Mouse (Mus musculus) liver, embryonic 14.5 days (tissue): ENCODE results near the gene Txnl4b. TPM values are rescaled to one million over a fixed set of nuclear protein-coding genes. Genes with fewer than 3 reads are reported as not detected.
A peak's percentile ranks its signal among the peaks of the same experiment; 100 is the strongest.

Source experiments
- ATAC-seq: fragments of 200-750 bp; cut with Nextera tagmentation; 2 replicates; pipeline ENCODE4 v1.8.0; 2017; ENCODE audit warnings: moderate number of reproducible peaks, mild to moderate bottlenecking, moderate library complexity; ENCODE audit not compliant: insufficient read depth
- DNase-seq, 3 experiments: peaks; one replicate each; pipeline ENCODE4 v3.0.0-alpha.2; 2012 to 2013; ENCODE audit warnings: low read depth in 3 of 3, low spot score in 3 of 3
- H3K27ac ChIP-seq: fragments of 300-500 bp; sonication (generic); 2 replicates; pipeline ENCODE4 v1.5.1; 2014; ENCODE audit warnings: moderate library complexity, mild to moderate bottlenecking, control low read depth, inconsistent platforms
- H3K27me3 ChIP-seq: fragments of 300-500 bp; sonication (generic); 2 replicates; pipeline ENCODE4 v1.6.1; 2014; ENCODE audit warnings: mild to moderate bottlenecking, low read length, moderate library complexity; ENCODE audit not compliant: control insufficient read depth, insufficient read depth
- H3K36me3 ChIP-seq: fragments of 300-500 bp; sonication (generic); replicated peaks from 2 replicates; pipeline ENCODE4 v1.6.1; 2014; ENCODE audit warnings: low read depth; ENCODE audit not compliant: control insufficient read depth, insufficient read depth
- H3K4me1 ChIP-seq, 2 experiments: fragments of 200-500 bp in 1 of 2; fragments of 300-500 bp in 1 of 2; sonication (generic) in 1 of 2; replicated peaks; 2 replicates each; pipeline ENCODE4 v1.6.1; 2012 to 2014; ENCODE audit warnings: antibody characterized with exemption in 1 of 2, inconsistent platforms in 1 of 2, low read length in 1 of 2; ENCODE audit not compliant: control insufficient read depth in 2 of 2, insufficient read depth in 2 of 2
- H3K4me2 ChIP-seq: fragments of 300-500 bp; sonication (generic); 2 replicates; pipeline ENCODE4 v1.6.1; 2014; ENCODE audit warnings: low read depth, mild to moderate bottlenecking, control low read depth, moderate library complexity
- H3K4me3 ChIP-seq, 2 experiments: fragments of 200-500 bp in 1 of 2; fragments of 300-500 bp in 1 of 2; sonication (generic) in 1 of 2; 2 replicates each; pipeline ENCODE4 v1.5.1; 2012 to 2014; ENCODE audit warnings: low read depth in 2 of 2, low read length in 2 of 2, mild to moderate bottlenecking in 2 of 2, control low read depth in 1 of 2, inconsistent platforms in 1 of 2, moderate library complexity in 1 of 2; ENCODE audit not compliant: insufficient read depth in 1 of 2
- H3K9ac ChIP-seq: fragments of 300-500 bp; sonication (generic); replicated peaks from 2 replicates; pipeline ENCODE4 v1.6.1; 2014; ENCODE audit warnings: mild to moderate bottlenecking, control low read depth, moderate library complexity
- H3K9me3 ChIP-seq: fragments of 300-500 bp; sonication (generic); 2 replicates; pipeline ENCODE4 v1.6.1; 2016; ENCODE audit warnings: low read length, mixed read lengths; ENCODE audit not compliant: control insufficient read depth
- CTCF ChIP-seq: IDR thresholded peaks from 2 replicates; pipeline ENCODE4 v1.5.1; 2016; ENCODE audit warnings: antibody characterized with exemption, low read depth, control low read depth
- EP300 ChIP-seq: IDR thresholded peaks from 2 replicates; pipeline ENCODE4 v1.6.1; 2016; ENCODE audit warnings: antibody characterized with exemption, low read depth
- WGBS: fragments of 180-500 bp; shearing (Covaris S2); extraction: QIAGEN DNeasy Blood & Tissue Kit; methylation state at CpG from one replicate; pipeline ENCODE4 v1.1.7; 2014; ENCODE audit not compliant: insufficient replicate concordance; 5-methylcytosine and 5-hydroxymethylcytosine counted together
- polyA plus RNA-seq, 2 experiments: library from polyadenylated mRNA; depleted of rRNA in 1 of 2; stranded (reverse) in 1 of 2; unstranded in 1 of 2; fragments of >200 nt; fragmentation: Nextera tagmentation in 1 of 2; extraction: Ambion mirVana in 1 of 2; gene quantifications; 2 replicates each; pipeline versions ENCODE4 v1.2.1 to v1.2.3; 2012 to 2014

Txnl4b gene
- 2.2 TPM in 2 replicates for polyA plus RNA-seq (2012; rRNA removed)
- 10.0 and 12.8 TPM in 2 replicates for polyA plus RNA-seq (2014; fragmentation: Nextera tagmentation; extraction: Ambion mirVana)

DNA sequence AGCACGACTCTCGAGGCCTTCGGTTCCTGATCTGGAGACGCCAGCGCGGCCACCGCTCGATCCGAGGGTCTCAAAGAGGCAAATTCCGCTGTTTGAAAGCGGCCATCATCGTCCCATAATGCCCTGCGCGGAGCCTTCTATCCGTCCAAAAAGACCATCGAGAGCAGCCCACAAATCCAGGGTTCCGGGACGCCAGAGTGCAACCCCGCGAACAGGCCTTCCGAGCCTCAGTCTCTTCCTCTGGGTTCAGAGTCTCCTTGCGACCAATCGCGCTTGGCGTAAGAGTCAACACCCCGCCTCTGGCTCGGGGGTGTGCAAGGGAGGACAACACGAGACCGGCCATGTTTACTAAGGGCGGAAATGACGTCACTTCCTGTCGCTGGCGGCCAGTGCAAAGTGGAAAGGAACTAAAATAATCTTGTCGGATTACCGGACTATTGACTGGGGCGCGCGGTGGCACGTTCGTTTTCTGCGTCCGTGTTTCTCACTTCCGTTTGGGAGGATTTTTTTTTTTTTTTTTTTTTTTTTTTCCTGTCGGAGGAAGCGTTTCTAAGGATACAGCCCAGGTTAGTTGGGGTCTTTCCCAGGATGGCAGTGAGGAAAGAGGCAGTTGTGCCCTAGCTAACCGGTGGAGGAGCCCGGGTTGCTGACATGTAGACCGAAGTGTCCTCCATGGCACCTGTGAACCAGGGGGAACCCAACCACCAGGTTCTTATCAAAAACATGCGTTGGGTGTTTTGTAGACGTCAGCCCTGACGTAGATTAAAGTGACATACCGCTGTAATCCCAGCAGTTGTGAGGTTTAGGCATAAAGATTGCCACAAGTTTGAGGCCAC lies at the start of gene Txnl4b, which contains the start of gene Dhx38:
TSS of gene Txnl4b (plus strand) at position 395 of the 836 bp plus-strand sequence.
TSS of gene Dhx38 (minus strand) at position 364 of the 836 bp plus-strand sequence.
- DNase-seq, result peak; percentile 99
- Histone ChIP-seq H3K27ac (peak within 1 kb of the TSS; percentile 93), H3K9ac (peak within 1 kb of the TSS; percentile 99), H3K4me3 (peak within 1 kb of the TSS; percentile 96 to 98), H3K36me3 (peaks cover 16% of the 10 kb centered on the region), H3K4me1 (peaks cover 16 to 17% of the 10 kb centered on the region in 2 experiments), H3K9me3 (no peaks in the 10 kb centered on the region), H3K27me3 (no peaks in the 10 kb centered on the region), H3K4me2 (peak within 1 kb of the TSS; percentile 95)
- ATAC-seq, result peak; percentile 99
- under 1% methylated on average over 52 of the region's 52 CpGs for WGBS
- TF ChIP-seq EP300 (peak; percentile 50), CTCF (no peak)

- 44% methylated on average over 2 of the region's 2 CpGs for WGBS
- DNase-seq (no peak), ATAC-seq (no peak)
- Histone ChIP-seq H3K27ac (no peak overlapping the region), H3K4me3 (no peak overlapping the region), H3K36me3 (no peaks in the 10 kb centered on the region), H3K9me3 (no peaks in the 10 kb centered on the region), H3K4me1 (no peaks in the 10 kb centered on the region), H3K27me3 (no peaks in the 10 kb centered on the region), H3K4me2 (no peak overlapping the region), H3K9ac (no peak overlapping the region)
- TF ChIP-seq EP300 (no peak), CTCF (no peak)
These were observed 41.7 kb upstream of the Txnl4b start for GRCm38 (mm10) chr8:109524008-109524407.

DNA sequence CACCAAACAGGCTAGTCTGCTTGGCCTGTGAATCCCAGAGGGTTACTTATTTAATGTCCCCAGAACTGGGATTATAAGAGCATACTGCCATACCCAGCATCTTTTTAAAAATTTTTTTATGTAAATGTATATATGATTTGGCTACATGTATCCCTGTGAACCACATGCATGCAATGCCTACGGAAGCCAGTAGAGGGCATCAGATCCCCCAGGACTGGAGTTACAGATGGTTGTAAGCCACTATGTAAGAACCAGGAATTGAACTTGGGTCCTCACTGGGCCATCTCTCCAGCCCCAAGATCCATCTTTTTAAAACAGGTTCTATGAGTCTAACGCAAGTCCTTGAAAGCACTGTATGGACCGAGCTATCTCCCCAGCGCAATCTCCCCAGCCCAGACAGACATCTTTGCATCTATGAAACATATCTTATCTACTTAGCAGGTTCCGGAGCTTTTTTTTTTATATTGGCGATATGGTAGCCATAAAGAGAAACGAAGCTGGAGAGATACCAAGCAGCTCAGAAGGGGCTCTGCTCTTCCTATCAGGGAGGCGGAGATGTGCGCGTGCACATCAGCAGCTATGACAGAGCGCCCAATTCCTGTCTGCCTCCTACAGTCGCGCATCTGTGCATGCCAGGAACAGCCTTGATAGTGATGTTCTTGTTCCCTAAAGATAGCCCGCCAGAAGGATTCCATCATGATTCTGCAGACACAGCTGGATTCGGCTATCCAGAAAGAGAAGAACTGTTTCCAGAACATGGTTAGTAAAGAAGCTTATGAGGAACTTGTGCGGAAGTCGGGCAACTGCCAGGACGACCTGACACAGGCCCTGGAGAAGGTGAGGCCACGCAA lies 30.3 kb upstream of the Txnl4b start:
- Histone ChIP-seq H3K4me3 (no peak overlapping the region), H3K9me3 (no peaks in the 10 kb centered on the region), H3K4me2 (no peak overlapping the region), H3K9ac (no peak overlapping the region), H3K36me3 (no peaks in the 10 kb centered on the region), H3K27ac (no peak overlapping the region), H3K4me1 (no peaks in the 10 kb centered on the region), H3K27me3 (no peaks in the 10 kb centered on the region)
- TF ChIP-seq EP300 (no peak), CTCF (peak; percentile 75)
- 73% methylated on average over 19 of the region's 19 CpGs for WGBS
- ATAC-seq (no peak), DNase-seq (peak; percentile 24 to 35 (median 26))

- Histone ChIP-seq H3K9me3 (no peaks in the 10 kb centered on the region), H3K4me1 (no peaks in the 10 kb centered on the region), H3K36me3 (no peaks in the 10 kb centered on the region), H3K27me3 (no peaks in the 10 kb centered on the region), H3K9ac (no peak overlapping the region), H3K4me2 (no peak overlapping the region), H3K4me3 (no peak overlapping the region), H3K27ac (no peak overlapping the region)
- TF ChIP-seq EP300, result no peak
- TF ChIP-seq CTCF, result peak; percentile 88
- WGBS, result 11% methylated on average over 5 of the region's 5 CpGs
- DNase-seq (peak; percentile 24 to 35 (median 33)), ATAC-seq (peak; percentile 50; the same call in 1 of the 2 replicates)
These were observed 29.0 kb upstream of the Txnl4b start for GRCm38 (mm10) chr8:109536703-109537102.

DNA sequence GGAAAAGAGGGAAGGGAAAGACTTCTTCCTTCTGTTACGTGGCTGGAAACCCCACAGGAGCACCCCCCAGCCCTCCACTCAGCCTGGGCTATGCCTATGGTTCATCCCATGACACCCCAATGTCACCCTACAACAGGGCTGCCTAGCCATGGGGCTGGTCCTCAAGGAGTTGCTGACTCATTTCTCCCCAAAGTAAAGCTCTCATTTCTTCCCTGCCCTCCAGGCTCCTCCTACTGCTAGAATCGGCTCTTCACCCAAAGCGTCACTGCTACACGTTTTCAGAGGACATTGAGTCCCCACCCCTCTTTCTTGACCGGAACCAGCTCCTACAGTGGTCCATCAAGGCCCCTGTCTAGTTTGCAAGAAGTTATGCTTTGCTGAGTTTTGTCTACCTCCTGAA lies 23.5 kb upstream of the Txnl4b start:
- 58% methylated on average over 5 of the region's 5 CpGs for WGBS
- H3K4me3 ChIP-seq, result no peak overlapping the region
- H3K9ac ChIP-seq, result no peak overlapping the region

More for the DNA sequence above, 23.5 kb upstream of the Txnl4b start:
- no peak for DNase-seq
- ATAC-seq, result no peak
- H3K9me3 ChIP-seq, result no peaks in the 10 kb centered on the region
- TF ChIP-seq EP300 (no peak), CTCF (no peak)
- H3K27ac ChIP-seq, result no peak overlapping the region
- H3K36me3 ChIP-seq, result no peaks in the 10 kb centered on the region; the same call in 1 of the 2 replicates
- H3K27me3 ChIP-seq, result no peaks in the 10 kb centered on the region
- H3K4me1 ChIP-seq, result no peaks in the 10 kb centered on the region
- no peak overlapping the region for H3K4me2 ChIP-seq
